Mouse (Mus musculus): ENCODE results near the gene Gpcpd1.
A peak's percentile ranks its signal among the peaks of the same experiment; 100 is the strongest.

DNA sequence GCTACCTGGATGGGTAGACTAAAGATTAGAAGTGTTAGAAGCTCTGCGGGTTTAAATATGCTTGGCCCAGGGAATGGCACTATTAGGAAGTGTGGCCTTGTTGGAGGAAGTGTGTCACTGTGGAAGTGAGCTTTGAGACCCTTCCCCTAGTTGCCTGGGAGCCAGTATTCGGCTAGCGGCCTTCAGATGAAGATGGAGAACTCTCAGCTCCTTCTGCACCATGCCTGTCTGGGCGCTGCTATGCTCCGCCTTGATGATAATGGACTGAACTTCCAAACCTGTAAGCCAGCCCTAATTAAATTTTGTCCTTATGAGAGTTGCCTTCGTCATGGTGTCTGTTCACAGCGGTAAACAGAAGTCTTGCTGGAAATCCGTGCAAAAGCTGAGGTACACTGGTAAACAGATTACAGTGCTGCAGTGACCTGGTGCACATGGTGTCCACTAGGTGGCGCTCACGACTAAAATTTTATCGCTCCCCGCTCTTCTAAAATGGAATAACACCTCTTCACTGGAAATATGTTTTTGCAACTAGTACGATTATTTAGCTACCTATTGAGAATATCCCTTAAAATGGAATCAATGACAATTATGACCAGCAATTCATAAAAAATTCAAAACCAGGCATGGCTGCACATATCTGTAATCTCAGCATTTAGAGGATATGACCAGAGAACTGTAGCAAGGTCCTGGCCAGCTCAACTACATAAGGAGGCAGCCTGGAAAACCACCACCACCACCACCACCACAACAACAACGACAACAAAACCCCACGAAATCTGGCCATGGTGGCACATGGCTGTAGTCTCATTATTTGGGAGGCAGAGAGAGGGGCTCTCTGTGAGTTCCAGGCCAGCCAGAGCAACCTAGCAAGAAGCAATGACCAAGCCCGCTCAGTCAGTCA, 71.1 kb downstream of the Gpcpd1 start:
- peak; percentile 78 for TF ChIP-seq CTCF (conservative IDR thresholded peaks at IDR 0.05; ENCODE audit: low read length)
- TF ChIP-seq NANOG (IDR thresholded peaks at IDR 0.05; ENCODE audit: borderline replicate concordance, low read length), result no peak
